8 mouse cellular contexts compared by ENCODE assay signal in genomic region chr10:80250059-80250458, GRCm38 (mm10). TPM values are rescaled to one million over a fixed set of nuclear protein-coding genes. Genes with fewer than 3 reads are reported as not detected.
A peak's percentile ranks its signal among the peaks of the same experiment; 100 is the strongest.
DNase-seq lines count a peak whose midpoint lies in the region; ATAC-seq and TF ChIP-seq lines count a peak whose summit lies in the region.

No protein-coding gene starts in this region.

- 19% methylated on average over 2 of the region's 2 CpGs for WGBS in cerebellum, adult 2 months
- WGBS in neural tube, embryonic 11.5 days, result 56% methylated on average over 2 of the region's 2 CpGs
- 34% methylated on average over 2 of the region's 2 CpGs for WGBS in limb, embryonic 13.5 days
- 42% methylated on average over 2 of the region's 2 CpGs for WGBS in stomach, embryonic 14.5 days

- H3K9ac ChIP-seq in neural tube, embryonic 11.5 days (ENCODE audit: low read length), result peak overlapping the region; percentile 75
- H3K9ac ChIP-seq in limb, embryonic 13.5 days, result peak overlapping the region; percentile 86
- H3K9ac ChIP-seq in stomach, embryonic 14.5 days (replicated peaks; ENCODE audit: low read depth, low read length), result peak overlapping the region; percentile 91

- no peak for DNase-seq in cerebellum, adult 2 months
- DNase-seq in cerebellum, adult 9-10 months, result no peak
- no peak for DNase-seq in neural tube, embryonic 11.5 days (ENCODE audit: low spot score)
- no peak for DNase-seq in neural tube, embryonic 10.5 days (ENCODE audit: extremely low spot score, low spot score)
- no peak for DNase-seq in spleen, adult 18-20 months
- DNase-seq in left cerebral cortex, adult 9 months (ENCODE audit: low spot score in 2 of 2), result no peak

- H3K4me3 ChIP-seq in cerebellum, adult 2 months (replicated peaks; ENCODE audit: insufficient read depth, low read depth, low read length), result peak overlapping the region; percentile 80
- H3K4me3 ChIP-seq in neural tube, embryonic 11.5 days (ENCODE audit: low read depth, low read length), result peak overlapping the region; percentile 66
- peak overlapping the region; percentile 85 for H3K4me3 ChIP-seq in limb, embryonic 13.5 days
- peak overlapping the region; percentile 88 for H3K4me3 ChIP-seq in stomach, embryonic 14.5 days (ENCODE audit: low read depth, low read length)

- no peaks in the 10 kb centered on the region for H3K9me3 ChIP-seq in neural tube, embryonic 11.5 days (ENCODE audit: control insufficient read depth, low read length)
- H3K9me3 ChIP-seq in limb, embryonic 13.5 days, result no peaks in the 10 kb centered on the region
- H3K9me3 ChIP-seq in stomach, embryonic 14.5 days (ENCODE audit: control insufficient read depth, low read depth, low read length), result no peaks in the 10 kb centered on the region

- ATAC-seq in neural tube, embryonic 11.5 days (ENCODE audit: insufficient read depth, low FRiP score, low TSS enrichment), result no peak
- ATAC-seq in limb, embryonic 13.5 days (ENCODE audit: low FRiP score, low read depth), result no peak
- ATAC-seq in stomach, embryonic 14.5 days (ENCODE audit: insufficient number of reproducible peaks, insufficient read depth, low FRiP score, low read depth), result no peak

- peak overlapping the region; percentile 92; the same call in 1 of the 2 replicates for H3K27ac ChIP-seq in cerebellum, adult 2 months (ENCODE audit: insufficient read depth, low read length)
- H3K27ac ChIP-seq in neural tube, embryonic 11.5 days (ENCODE audit: low read depth, low read length), result no peak overlapping the region
- H3K27ac ChIP-seq in limb, embryonic 13.5 days, result no peak overlapping the region
- H3K27ac ChIP-seq in stomach, embryonic 14.5 days (ENCODE audit: low read length), result no peak overlapping the region

- 0 out of 2 replicates have a peak, but pooled peaks cover 5% of the 10 kb centered on the region for H3K36me3 ChIP-seq in neural tube, embryonic 11.5 days (ENCODE audit: control insufficient read depth, insufficient read depth, low read length)
- peaks cover 31% of the 10 kb centered on the region for H3K36me3 ChIP-seq in limb, embryonic 13.5 days
- peaks cover 17% of the 10 kb centered on the region for H3K36me3 ChIP-seq in stomach, embryonic 14.5 days (ENCODE audit: control insufficient read depth, insufficient read depth, low read length)

- no peak for TF ChIP-seq POLR2A in cerebellum, adult 2 months (IDR thresholded peaks at IDR 0.05; ENCODE audit: borderline replicate concordance, insufficient read depth, low read length)

- peak overlapping the region; percentile 82 for H3K4me2 ChIP-seq in neural tube, embryonic 11.5 days (ENCODE audit: low read depth)
- peak overlapping the region; percentile 95 for H3K4me2 ChIP-seq in limb, embryonic 13.5 days (replicated peaks)
- peak overlapping the region; percentile 92 for H3K4me2 ChIP-seq in stomach, embryonic 14.5 days (replicated peaks; ENCODE audit: low read depth, low read length)

- peaks cover 25% of the 10 kb centered on the region for H3K4me1 ChIP-seq in cerebellum, adult 2 months (ENCODE audit: control insufficient read depth, insufficient read depth, low read length)
- H3K4me1 ChIP-seq in neural tube, embryonic 11.5 days (ENCODE audit: control insufficient read depth, insufficient read depth, low read length), result peaks cover 12% of the 10 kb centered on the region; the same call in 1 of the 2 replicates
- H3K4me1 ChIP-seq in limb, embryonic 13.5 days, result peaks cover 20% of the 10 kb centered on the region
- peaks cover 11% of the 10 kb centered on the region for H3K4me1 ChIP-seq in stomach, embryonic 14.5 days (ENCODE audit: control insufficient read depth, insufficient read depth, low read length)

- H3K27me3 ChIP-seq in cerebellum, adult 2 months (ENCODE audit: control insufficient read depth, insufficient read depth, low read length), result no peaks in the 10 kb centered on the region
- H3K27me3 ChIP-seq in neural tube, embryonic 11.5 days (ENCODE audit: control insufficient read depth, insufficient read depth, low read length), result no peaks in the 10 kb centered on the region
- no peaks in the 10 kb centered on the region for H3K27me3 ChIP-seq in limb, embryonic 13.5 days
- no peaks in the 10 kb centered on the region for H3K27me3 ChIP-seq in stomach, embryonic 14.5 days (ENCODE audit: control insufficient read depth, insufficient read depth, low read length)

- no peak for TF ChIP-seq CTCF in cerebellum, adult 2 months (IDR thresholded peaks at IDR 0.05; ENCODE audit: borderline replicate concordance, insufficient read depth, low read depth, low read length)

RNA-seq across cellular contexts. Expression of gene Ndufs7, which starts 1.1 kb away (rescaled TPM):
- polyA plus RNA-seq in cerebellum, adult 2 months (2012; rRNA removed), result 668 and 680 TPM in 2 replicates
- polyA plus RNA-seq in neural tube, embryonic 11.5 days (2014; fragmentation: Nextera tagmentation; extraction: Ambion mirVana), result 247 and 261 TPM in 2 replicates
- 298 and 306 TPM in 2 replicates for polyA plus RNA-seq in limb, embryonic 13.5 days (2015; fragmentation: Nextera tagmentation; extraction: Ambion mirVana)
- polyA plus RNA-seq in stomach, embryonic 14.5 days (2014; fragmentation: Nextera tagmentation; extraction: Ambion mirVana), result 337 and 355 TPM in 2 replicates

RNA-seq across cellular contexts. Expression of gene Gamt, which starts 10.8 kb away (rescaled TPM):
- polyA plus RNA-seq in cerebellum, adult 2 months (2012; rRNA removed), result 52.9 and 54.5 TPM in 2 replicates
- polyA plus RNA-seq in neural tube, embryonic 11.5 days (2014; fragmentation: Nextera tagmentation; extraction: Ambion mirVana), result 35.1 and 37.7 TPM in 2 replicates
- polyA plus RNA-seq in limb, embryonic 13.5 days (2015; fragmentation: Nextera tagmentation; extraction: Ambion mirVana), result 57.1 and 58.4 TPM in 2 replicates
- polyA plus RNA-seq in stomach, embryonic 14.5 days (2014; fragmentation: Nextera tagmentation; extraction: Ambion mirVana), result 32.1 and 49.3 TPM in 2 replicates

RNA-seq across cellular contexts. Expression of gene Dazap1, which starts 11.2 kb away (rescaled TPM):
- 90.2 and 92.7 TPM in 2 replicates for polyA plus RNA-seq in cerebellum, adult 2 months (2012; rRNA removed)
- 49.8 and 51.9 TPM in 2 replicates for polyA plus RNA-seq in neural tube, embryonic 11.5 days (2014; fragmentation: Nextera tagmentation; extraction: Ambion mirVana)
- 64.9 and 67.9 TPM in 2 replicates for polyA plus RNA-seq in limb, embryonic 13.5 days (2015; fragmentation: Nextera tagmentation; extraction: Ambion mirVana)
- 48.6 and 51.3 TPM in 2 replicates for polyA plus RNA-seq in stomach, embryonic 14.5 days (2014; fragmentation: Nextera tagmentation; extraction: Ambion mirVana)

RNA-seq across cellular contexts. Expression of gene Mum1, which starts 23.8 kb away (rescaled TPM):
- polyA plus RNA-seq in cerebellum, adult 2 months (2012; rRNA removed), result 41.1 and 42.5 TPM in 2 replicates
- polyA plus RNA-seq in neural tube, embryonic 11.5 days (2014; fragmentation: Nextera tagmentation; extraction: Ambion mirVana), result 59.6 and 61.8 TPM in 2 replicates
- polyA plus RNA-seq in limb, embryonic 13.5 days (2015; fragmentation: Nextera tagmentation; extraction: Ambion mirVana), result 94.7 and 96.9 TPM in 2 replicates
- polyA plus RNA-seq in stomach, embryonic 14.5 days (2014; fragmentation: Nextera tagmentation; extraction: Ambion mirVana), result 59.7 and 65.6 TPM in 2 replicates

RNA-seq across cellular contexts. Expression of gene Rps15, which starts 42.2 kb away (rescaled TPM):
- 1,303 and 1,454 TPM in 2 replicates for polyA plus RNA-seq in cerebellum, adult 2 months (2012; rRNA removed)
- polyA plus RNA-seq in neural tube, embryonic 11.5 days (2014; fragmentation: Nextera tagmentation; extraction: Ambion mirVana), result 857 and 860 TPM in 2 replicates
- 908 and 936 TPM in 2 replicates for polyA plus RNA-seq in limb, embryonic 13.5 days (2015; fragmentation: Nextera tagmentation; extraction: Ambion mirVana)
- polyA plus RNA-seq in stomach, embryonic 14.5 days (2014; fragmentation: Nextera tagmentation; extraction: Ambion mirVana), result 1,120 and 1,227 TPM in 2 replicates
